Comparison of ENCODE assay signal across 8 mouse cellular contexts in the genomic region with DNA sequence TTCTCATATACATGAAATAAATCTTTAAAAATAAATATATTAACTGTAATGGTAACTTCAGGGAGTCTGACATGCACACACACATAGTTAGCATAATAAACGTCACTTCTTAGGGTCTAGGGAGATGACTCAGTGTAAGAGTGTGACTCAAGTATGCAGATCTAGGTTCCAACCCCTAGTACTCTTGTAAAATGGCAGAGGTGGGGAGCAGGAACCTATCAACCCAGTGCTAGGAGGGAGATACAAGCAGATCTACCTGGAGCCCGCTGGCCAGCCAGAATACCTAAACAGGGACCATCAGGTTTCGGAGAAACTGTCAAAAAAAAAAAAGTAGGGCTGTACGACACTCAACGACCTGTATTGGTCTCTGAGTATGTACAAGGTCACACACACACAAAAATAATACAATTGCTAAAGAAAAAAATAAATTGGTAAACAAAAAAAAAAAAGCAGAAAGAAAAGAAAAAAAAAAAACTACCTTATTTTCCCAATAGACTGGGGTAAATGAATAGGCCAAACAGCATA. TPM values are rescaled to one million over a fixed set of nuclear protein-coding genes. Genes with fewer than 3 reads are reported as not detected.
A peak's percentile ranks its signal among the peaks of the same experiment; 100 is the strongest.
DNase-seq lines count a peak whose midpoint lies in the region; ATAC-seq and TF ChIP-seq lines count a peak whose summit lies in the region.

No protein-coding gene starts in this region.

- TF ChIP-seq CTCF in layer of hippocampus, adult 2 months (conservative IDR thresholded peaks at IDR 0.05), result no peak
- no peak for TF ChIP-seq CTCF in bone marrow, adult 2 months (IDR thresholded peaks at IDR 0.05; ENCODE audit: control insufficient read depth, insufficient read depth, low read length)

- DNase-seq in layer of hippocampus, adult 2 months (ENCODE audit: low spot score in 2 of 2), result no peak
- no peak for DNase-seq in layer of hippocampus, postnatal 36 days
- no peak for DNase-seq in layer of hippocampus, postnatal 25 days (ENCODE audit: extremely low spot score in 1 of 2, low spot score in 1 of 2)
- DNase-seq in adrenal gland, adult 18-20 months (ENCODE audit: low spot score in 2 of 2), result no peak

- H3K36me3 ChIP-seq in hindbrain, embryonic 12.5 days, result peaks cover 33% of the 10 kb centered on the region
- H3K36me3 ChIP-seq in midbrain, embryonic 16.5 days (ENCODE audit: control insufficient read depth, insufficient read depth, low read length), result peaks cover 6% of the 10 kb centered on the region; the same call in 1 of the 2 replicates

- H3K4me1 ChIP-seq in bone marrow, adult 2 months (ENCODE audit: control insufficient read depth, insufficient read depth, low read length), result peaks cover 2% of the 10 kb centered on the region; the same call in 1 of the 2 replicates
- H3K4me1 ChIP-seq in hindbrain, embryonic 12.5 days, result peaks cover 30% of the 10 kb centered on the region
- peaks cover 31% of the 10 kb centered on the region for H3K4me1 ChIP-seq in midbrain, embryonic 16.5 days (ENCODE audit: control insufficient read depth, insufficient read depth, low read length)

- 15% methylated on average over 5 of the region's 5 CpGs for WGBS in bone marrow, adult 2 months
- 29% methylated on average over 5 of the region's 5 CpGs for WGBS in hindbrain, embryonic 12.5 days
- WGBS in midbrain, embryonic 16.5 days, result 26% methylated on average over 5 of the region's 5 CpGs

- no peaks in the 10 kb centered on the region for H3K27me3 ChIP-seq in hindbrain, embryonic 12.5 days
- no peaks in the 10 kb centered on the region for H3K27me3 ChIP-seq in midbrain, embryonic 16.5 days (ENCODE audit: control insufficient read depth, insufficient read depth, low read depth, low read length)

- no peak for ATAC-seq in hindbrain, embryonic 12.5 days (ENCODE audit: low FRiP score)
- ATAC-seq in midbrain, embryonic 16.5 days, result no peak
- no peak for ATAC-seq in frontal cortex, adult (ENCODE audit: low TSS enrichment)

- H3K9me3 ChIP-seq in hindbrain, embryonic 12.5 days (replicated peaks), result no peaks in the 10 kb centered on the region
- no peaks in the 10 kb centered on the region for H3K9me3 ChIP-seq in midbrain, embryonic 16.5 days (replicated peaks; ENCODE audit: control insufficient read depth, low read length, poor library complexity, severe bottlenecking)

- no peak for TF ChIP-seq POLR2A in bone marrow, adult 2 months (IDR thresholded peaks at IDR 0.05; ENCODE audit: borderline replicate concordance, control insufficient read depth, low read depth, low read length)

- peak overlapping the region; percentile 62; the same call in 1 of the 2 replicates for H3K9ac ChIP-seq in hindbrain, embryonic 12.5 days
- peak overlapping the region; percentile 84 for H3K9ac ChIP-seq in midbrain, embryonic 16.5 days (ENCODE audit: low read depth, low read length)

- peak overlapping the region; percentile 48 for H3K4me2 ChIP-seq in hindbrain, embryonic 12.5 days (replicated peaks)
- peak overlapping the region; percentile 53 for H3K4me2 ChIP-seq in midbrain, embryonic 16.5 days (ENCODE audit: low read length)

- H3K4me3 ChIP-seq in layer of hippocampus, adult 2 months, result peak overlapping the region; percentile 96
- H3K4me3 ChIP-seq in bone marrow, adult 2 months (replicated peaks; ENCODE audit: control insufficient read depth, low read depth, low read length), result peak overlapping the region; percentile 14
- peak overlapping the region; percentile 76 for H3K4me3 ChIP-seq in hindbrain, embryonic 12.5 days
- peak overlapping the region; percentile 78 for H3K4me3 ChIP-seq in midbrain, embryonic 16.5 days (ENCODE audit: low read depth, low read length)

- H3K27ac ChIP-seq in layer of hippocampus, adult 2 months, result peak overlapping the region; percentile 98
- H3K27ac ChIP-seq in bone marrow, adult 2 months (ENCODE audit: control insufficient read depth, insufficient read depth, low read depth, low read length, poor library complexity), result peak overlapping the region; percentile 95
- H3K27ac ChIP-seq in hindbrain, embryonic 12.5 days, result peak overlapping the region; percentile 88
- H3K27ac ChIP-seq in midbrain, embryonic 16.5 days (ENCODE audit: low read length), result peak overlapping the region; percentile 81

RNA-seq across cellular contexts. Expression of gene Ocel1, which starts 0.3 kb away (rescaled TPM):
- total RNA-seq in layer of hippocampus, adult 2 months (2021), result 10 to 100 TPM; 15.4 to 15.9 TPM
- 10 to 100 TPM; 12.1 to 14.1 TPM for total RNA-seq in layer of hippocampus, postnatal 36 days (2021)
- polyA plus RNA-seq in bone marrow, adult 2 months (2011; ENCODE audit: insufficient read depth, insufficient read length, low replicate concordance, missing spikeins), result 7.9 and 10.1 TPM in 2 replicates
- polyA plus RNA-seq in hindbrain, embryonic 12.5 days (2016; fragmentation: Nextera tagmentation; extraction: Ambion mirVana), result 5.8 and 6.7 TPM in 2 replicates
- 5.1 and 5.3 TPM in 2 replicates for polyA plus RNA-seq in midbrain, embryonic 16.5 days (2015; fragmentation: Nextera tagmentation; extraction: Ambion mirVana)
- total RNA-seq in layer of hippocampus, postnatal 25 days (2021), result 10 to 100 TPM; 15.3 to 18.5 TPM
- total RNA-seq in adrenal gland, adult 18-20 months (2021), result 10 to 100 TPM; 14.4 to 18.6 TPM

RNA-seq across cellular contexts. Expression of gene Use1, which starts 4.1 kb away (rescaled TPM):
- 100 to 1,000 TPM; 107 to 117 TPM for total RNA-seq in layer of hippocampus, adult 2 months (2021)
- total RNA-seq in layer of hippocampus, postnatal 36 days (2021), result 100 to 1,000 TPM; 105 to 108 TPM
- polyA plus RNA-seq in bone marrow, adult 2 months (2011; ENCODE audit: insufficient read depth, insufficient read length, low replicate concordance, missing spikeins), result 75.6 and 139 TPM in 2 replicates
- polyA plus RNA-seq in hindbrain, embryonic 12.5 days (2016; fragmentation: Nextera tagmentation; extraction: Ambion mirVana), result 80.8 and 82.4 TPM in 2 replicates
- polyA plus RNA-seq in midbrain, embryonic 16.5 days (2015; fragmentation: Nextera tagmentation; extraction: Ambion mirVana), result 117 and 123 TPM in 2 replicates
- total RNA-seq in layer of hippocampus, postnatal 25 days (2021), result 100 to 1,000 TPM; 113 TPM
- total RNA-seq in adrenal gland, adult 18-20 months (2021), result 100 to 1,000 TPM; 203 to 204 TPM

RNA-seq across cellular contexts. Expression of gene Nr2f6, which starts 11.0 kb away (rescaled TPM):
- total RNA-seq in layer of hippocampus, adult 2 months (2021), result 10 to 100 TPM; 41.9 TPM
- 10 to 100 TPM; 42.6 to 47.1 TPM for total RNA-seq in layer of hippocampus, postnatal 36 days (2021)
- 9.5 and 17.5 TPM in 2 replicates for polyA plus RNA-seq in bone marrow, adult 2 months (2011; ENCODE audit: insufficient read depth, insufficient read length, low replicate concordance, missing spikeins)
- 61.2 and 65.2 TPM in 2 replicates for polyA plus RNA-seq in hindbrain, embryonic 12.5 days (2016; fragmentation: Nextera tagmentation; extraction: Ambion mirVana)
- 19.8 and 20.1 TPM in 2 replicates for polyA plus RNA-seq in midbrain, embryonic 16.5 days (2015; fragmentation: Nextera tagmentation; extraction: Ambion mirVana)
- 10 to 100 TPM; 43.0 to 44.1 TPM for total RNA-seq in layer of hippocampus, postnatal 25 days (2021)
- 10 to 100 TPM; 63.9 to 76.0 TPM for total RNA-seq in adrenal gland, adult 18-20 months (2021)

RNA-seq across cellular contexts. Expression of gene Ushbp1, which starts 24.8 kb away (rescaled TPM):
- 1 to 10 TPM; 3.3 to 4.3 TPM for total RNA-seq in layer of hippocampus, adult 2 months (2021)
- total RNA-seq in layer of hippocampus, postnatal 36 days (2021), result 1 to 10 TPM; 3.6 to 5.1 TPM
- polyA plus RNA-seq in bone marrow, adult 2 months (2011; ENCODE audit: insufficient read depth, insufficient read length, low replicate concordance, missing spikeins), result 7.2 and 15.9 TPM in 2 replicates
- polyA plus RNA-seq in hindbrain, embryonic 12.5 days (2016; fragmentation: Nextera tagmentation; extraction: Ambion mirVana), result 5.7 and 6.8 TPM in 2 replicates
- 7.4 and 8.1 TPM in 2 replicates for polyA plus RNA-seq in midbrain, embryonic 16.5 days (2015; fragmentation: Nextera tagmentation; extraction: Ambion mirVana)
- total RNA-seq in layer of hippocampus, postnatal 25 days (2021), result 1 to 10 TPM; 3.6 to 4.4 TPM
- total RNA-seq in adrenal gland, adult 18-20 months (2021), result 10 to 100 TPM; 14.0 to 16.5 TPM

RNA-seq across cellular contexts. Expression of gene Babam1, which starts 25.9 kb away (rescaled TPM):
- total RNA-seq in layer of hippocampus, adult 2 months (2021), result 100 to 1,000 TPM in 1 of 2 experiments, 10 to 100 TPM in 1; 98.3 to 102 TPM
- 10 to 100 TPM; 92.1 to 93.4 TPM for total RNA-seq in layer of hippocampus, postnatal 36 days (2021)
- 45.8 and 70.5 TPM in 2 replicates for polyA plus RNA-seq in bone marrow, adult 2 months (2011; ENCODE audit: insufficient read depth, insufficient read length, low replicate concordance, missing spikeins)
- polyA plus RNA-seq in hindbrain, embryonic 12.5 days (2016; fragmentation: Nextera tagmentation; extraction: Ambion mirVana), result 91.1 and 104 TPM in 2 replicates
- 89.8 and 91.0 TPM in 2 replicates for polyA plus RNA-seq in midbrain, embryonic 16.5 days (2015; fragmentation: Nextera tagmentation; extraction: Ambion mirVana)
- 10 to 100 TPM; 98.0 to 99.3 TPM for total RNA-seq in layer of hippocampus, postnatal 25 days (2021)
- 100 to 1,000 TPM in 1 of 2 experiments, 10 to 100 TPM in 1; 97.9 to 107 TPM for total RNA-seq in adrenal gland, adult 18-20 months (2021)

Comparison
In these comparisons a context has a peak if more than half of its experiments do, and no peak if none do; other contexts are left out.
1. H3K4me3 ChIP-seq: peak in every context shown above with its lines; median percentile 96 in layer of hippocampus, adult 2 months; 78 in midbrain, embryonic 16.5 days; 76 in hindbrain, embryonic 12.5 days; 14 in bone marrow, adult 2 months.